Mouse (Mus musculus) neural tube, embryonic 15.5 days (tissue): ENCODE measurements around the gene 4930579F01Rik. TPM values are rescaled to one million over a fixed set of nuclear protein-coding genes. Genes with fewer than 3 reads are reported as not detected.

ENCODE experiments used
- ATAC-seq: fragments of 200-750 bp; cut with Nextera tagmentation; 2 replicates; pipeline ENCODE4 v1.8.0; 2017; ENCODE audit warnings: mild to moderate bottlenecking, moderate TSS enrichment, moderate library complexity; ENCODE audit not compliant: low FRiP score
- H3K27ac ChIP-seq: fragments of 300-500 bp; sonication (generic); replicated peaks from 2 replicates; pipeline ENCODE4 v1.5.1; 2015; ENCODE audit warnings: mild to moderate bottlenecking, inconsistent platforms
- H3K27me3 ChIP-seq: fragments of 300-500 bp; sonication (generic); replicated peaks from 2 replicates; pipeline ENCODE4 v1.6.1; 2015; ENCODE audit warnings: inconsistent platforms
- H3K36me3 ChIP-seq: fragments of 300-500 bp; sonication (generic); 2 replicates; pipeline ENCODE4 v1.6.1; 2015; ENCODE audit warnings: inconsistent platforms
- H3K4me1 ChIP-seq: fragments of 300-500 bp; sonication (generic); 2 replicates; pipeline ENCODE4 v1.6.1; 2015; ENCODE audit warnings: inconsistent platforms
- H3K4me2 ChIP-seq: fragments of 300-500 bp; sonication (generic); 2 replicates; pipeline ENCODE4 v1.6.1; 2015; ENCODE audit warnings: inconsistent platforms, mild to moderate bottlenecking, moderate library complexity
- H3K4me3 ChIP-seq: fragments of 300-500 bp; sonication (generic); replicated peaks from 2 replicates; pipeline ENCODE4 v1.5.1; 2015; ENCODE audit warnings: mild to moderate bottlenecking, inconsistent platforms
- H3K9ac ChIP-seq: fragments of 300-500 bp; sonication (generic); replicated peaks from 2 replicates; pipeline ENCODE4 v1.6.1; 2015; ENCODE audit warnings: mild to moderate bottlenecking, inconsistent platforms
- H3K9me3 ChIP-seq: fragments of 300-500 bp; sonication (generic); replicated peaks from 2 replicates; pipeline ENCODE4 v1.6.1; 2016; ENCODE audit warnings: inconsistent platforms
- WGBS: fragments of 180-500 bp; shearing (Covaris S2); methylation state at CpG from one replicate; pipeline ENCODE4 v1.1.7; 2015; ENCODE audit warnings: mixed read lengths; 5-methylcytosine and 5-hydroxymethylcytosine counted together
- polyA plus RNA-seq: library from polyadenylated mRNA; unstranded; fragments of >200 nt; fragmentation: Nextera tagmentation; extraction: Ambion mirVana; gene quantifications from 2 replicates; pipeline ENCODE4 v1.2.1, GENCODE M21; 2015

Gene 4930579F01Rik
- not detected in 2 replicates for polyA plus RNA-seq

- H3K9me3 ChIP-seq = no peaks in the 10 kb centered on the region
- ATAC-seq = no peak
- no peaks in the 10 kb centered on the region for H3K27me3 ChIP-seq
- no peak within 1 kb of the TSS for H3K27ac ChIP-seq
- H3K4me2 ChIP-seq = no peak within 1 kb of the TSS
- H3K4me1 ChIP-seq = 0 out of 2 replicates have a peak, but pooled peaks cover 5% of the 10 kb centered on the region
- no peaks in the 10 kb centered on the region for H3K36me3 ChIP-seq
- H3K4me3 ChIP-seq = no peak within 1 kb of the TSS
- no peak within 1 kb of the TSS for H3K9ac ChIP-seq
- WGBS = 83% methylated on average over 15 of the region's 15 CpGs
Observed at GRCm38 (mm10) chr3:138193683-138194302, at the start of gene 4930579F01Rik. Gene 4930579F01Rik, minus strand, starts transcription at chr3:138193825.

- Histone ChIP-seq H3K27ac (no peak overlapping the region), H3K9ac (no peak overlapping the region), H3K9me3 (no peaks in the 10 kb centered on the region), H3K4me3 (no peak overlapping the region), H3K4me2 (no peak overlapping the region), H3K27me3 (no peaks in the 10 kb centered on the region), H3K36me3 (no peaks in the 10 kb centered on the region), H3K4me1 (peaks cover 12% of the 10 kb centered on the region)
- no peak for ATAC-seq
- WGBS = 82% methylated on average over 6 of the region's 6 CpGs
Observed at GRCm38 (mm10) chr3:138242933-138243332, 49.3 kb upstream of the 4930579F01Rik start.

GRCm38 (mm10) chr3:138242021-138242726, 48.5 kb upstream of the 4930579F01Rik start:
- Histone ChIP-seq H3K27ac (peak overlapping the region; percentile 60), H3K36me3 (no peaks in the 10 kb centered on the region), H3K4me3 (no peak overlapping the region), H3K9ac (no peak overlapping the region), H3K27me3 (no peaks in the 10 kb centered on the region), H3K4me2 (no peak overlapping the region), H3K9me3 (no peaks in the 10 kb centered on the region), H3K4me1 (peaks cover 12% of the 10 kb centered on the region)
- 47% methylated on average over 14 of the region's 14 CpGs for WGBS
- peak; percentile 65 for ATAC-seq

- 67% methylated on average over 6 of the region's 6 CpGs for WGBS
- no peaks in the 10 kb centered on the region for H3K36me3 ChIP-seq
- no peaks in the 10 kb centered on the region for H3K27me3 ChIP-seq
- no peak overlapping the region for H3K4me2 ChIP-seq
- no peak overlapping the region for H3K27ac ChIP-seq
- peaks cover 12% of the 10 kb centered on the region for H3K4me1 ChIP-seq
- no peak overlapping the region for H3K4me3 ChIP-seq
- no peak for ATAC-seq
- H3K9me3 ChIP-seq = no peaks in the 10 kb centered on the region
- no peak overlapping the region for H3K9ac ChIP-seq
Observed at GRCm38 (mm10) chr3:138241371-138241770, 47.7 kb upstream of the 4930579F01Rik start.

- ATAC-seq = no peak
- H3K4me3 ChIP-seq = no peak overlapping the region
- no peak overlapping the region for H3K27ac ChIP-seq
- H3K4me1 ChIP-seq = peaks cover 12% of the 10 kb centered on the region
- H3K27me3 ChIP-seq = no peaks in the 10 kb centered on the region
- no peaks in the 10 kb centered on the region for H3K36me3 ChIP-seq
- WGBS = 61% methylated on average over 5 of the region's 5 CpGs
- H3K9me3 ChIP-seq = no peaks in the 10 kb centered on the region
- H3K9ac ChIP-seq = no peak overlapping the region
- H3K4me2 ChIP-seq = no peak overlapping the region
Observed at GRCm38 (mm10) chr3:138240942-138241341, 47.3 kb upstream of the 4930579F01Rik start.

- no peaks in the 10 kb centered on the region for H3K9me3 ChIP-seq
- H3K27ac ChIP-seq = no peak overlapping the region
- no peak overlapping the region for H3K9ac ChIP-seq
- 91% methylated on average over 3 of the region's 3 CpGs for WGBS
- ATAC-seq = no peak
- no peak overlapping the region for H3K4me3 ChIP-seq
- H3K36me3 ChIP-seq = no peaks in the 10 kb centered on the region
- H3K4me1 ChIP-seq = peaks cover 12% of the 10 kb centered on the region
- H3K27me3 ChIP-seq = no peaks in the 10 kb centered on the region
- H3K4me2 ChIP-seq = no peak overlapping the region
Observed at GRCm38 (mm10) chr3:138240411-138240810, 46.8 kb upstream of the 4930579F01Rik start.

- no peak for ATAC-seq
- Histone ChIP-seq H3K4me3 (no peak overlapping the region), H3K4me1 (peaks cover 12% of the 10 kb centered on the region), H3K9ac (no peak overlapping the region), H3K36me3 (no peaks in the 10 kb centered on the region), H3K27ac (no peak overlapping the region), H3K9me3 (no peaks in the 10 kb centered on the region), H3K27me3 (no peaks in the 10 kb centered on the region), H3K4me2 (no peak overlapping the region)
- 91% methylated on average over 6 of the region's 6 CpGs for WGBS
Observed at GRCm38 (mm10) chr3:138239461-138239860, 45.8 kb upstream of the 4930579F01Rik start.

GRCm38 (mm10) chr3:138238046-138238445, 44.4 kb upstream of the 4930579F01Rik start:
- Histone ChIP-seq H3K4me2 (no peak overlapping the region), H3K27ac (no peak overlapping the region), H3K4me3 (no peak overlapping the region), H3K27me3 (no peaks in the 10 kb centered on the region), H3K9me3 (no peaks in the 10 kb centered on the region), H3K9ac (no peak overlapping the region), H3K36me3 (no peaks in the 10 kb centered on the region), H3K4me1 (peaks cover 12% of the 10 kb centered on the region)
- ATAC-seq = no peak
- 92% methylated on average over 10 of the region's 10 CpGs for WGBS

GRCm38 (mm10) chr3:138236546-138237163, 43.0 kb upstream of the 4930579F01Rik start:
- Histone ChIP-seq H3K27ac (no peak overlapping the region), H3K9me3 (no peaks in the 10 kb centered on the region), H3K36me3 (no peaks in the 10 kb centered on the region), H3K4me3 (no peak overlapping the region), H3K9ac (no peak overlapping the region), H3K4me2 (no peak overlapping the region), H3K27me3 (no peaks in the 10 kb centered on the region), H3K4me1 (peaks cover 5% of the 10 kb centered on the region)
- no peak for ATAC-seq
- 80% methylated on average over 11 of the region's 11 CpGs for WGBS

GRCm38 (mm10) chr3:138231531-138231930, 37.9 kb upstream of the 4930579F01Rik start:
- Histone ChIP-seq H3K4me3 (no peak overlapping the region), H3K9ac (no peak overlapping the region), H3K4me1 (no peaks in the 10 kb centered on the region), H3K27ac (no peak overlapping the region), H3K9me3 (no peaks in the 10 kb centered on the region), H3K4me2 (no peak overlapping the region), H3K27me3 (no peaks in the 10 kb centered on the region), H3K36me3 (no peaks in the 10 kb centered on the region)
- no peak for ATAC-seq
- 79% methylated on average over 2 of the region's 2 CpGs for WGBS

- Histone ChIP-seq H3K9me3 (no peaks in the 10 kb centered on the region), H3K27me3 (no peaks in the 10 kb centered on the region), H3K4me1 (no peaks in the 10 kb centered on the region), H3K36me3 (no peaks in the 10 kb centered on the region), H3K4me3 (no peak overlapping the region), H3K4me2 (no peak overlapping the region), H3K9ac (no peak overlapping the region), H3K27ac (no peak overlapping the region)
- 78% methylated on average over 3 of the region's 3 CpGs for WGBS
- ATAC-seq = no peak
Observed at GRCm38 (mm10) chr3:138230266-138230665, 36.6 kb upstream of the 4930579F01Rik start.

GRCm38 (mm10) chr3:138229448-138229847, 35.8 kb upstream of the 4930579F01Rik start:
- Histone ChIP-seq H3K4me3 (no peak overlapping the region), H3K9ac (no peak overlapping the region), H3K4me1 (no peaks in the 10 kb centered on the region), H3K9me3 (no peaks in the 10 kb centered on the region), H3K27me3 (no peaks in the 10 kb centered on the region), H3K36me3 (no peaks in the 10 kb centered on the region), H3K27ac (no peak overlapping the region), H3K4me2 (no peak overlapping the region)
- ATAC-seq = no peak
- WGBS = 57% methylated on average over 1 of the region's 1 CpGs
